Mouse (Mus musculus) lung, postnatal 25 days (tissue): ENCODE results near the gene Apip.

Source experiments
- DNase-seq: peaks from one replicate; pipeline ENCODE4 v3.0.0; 2022; ENCODE audit warnings: low spot score

Gene Apip

DNA sequence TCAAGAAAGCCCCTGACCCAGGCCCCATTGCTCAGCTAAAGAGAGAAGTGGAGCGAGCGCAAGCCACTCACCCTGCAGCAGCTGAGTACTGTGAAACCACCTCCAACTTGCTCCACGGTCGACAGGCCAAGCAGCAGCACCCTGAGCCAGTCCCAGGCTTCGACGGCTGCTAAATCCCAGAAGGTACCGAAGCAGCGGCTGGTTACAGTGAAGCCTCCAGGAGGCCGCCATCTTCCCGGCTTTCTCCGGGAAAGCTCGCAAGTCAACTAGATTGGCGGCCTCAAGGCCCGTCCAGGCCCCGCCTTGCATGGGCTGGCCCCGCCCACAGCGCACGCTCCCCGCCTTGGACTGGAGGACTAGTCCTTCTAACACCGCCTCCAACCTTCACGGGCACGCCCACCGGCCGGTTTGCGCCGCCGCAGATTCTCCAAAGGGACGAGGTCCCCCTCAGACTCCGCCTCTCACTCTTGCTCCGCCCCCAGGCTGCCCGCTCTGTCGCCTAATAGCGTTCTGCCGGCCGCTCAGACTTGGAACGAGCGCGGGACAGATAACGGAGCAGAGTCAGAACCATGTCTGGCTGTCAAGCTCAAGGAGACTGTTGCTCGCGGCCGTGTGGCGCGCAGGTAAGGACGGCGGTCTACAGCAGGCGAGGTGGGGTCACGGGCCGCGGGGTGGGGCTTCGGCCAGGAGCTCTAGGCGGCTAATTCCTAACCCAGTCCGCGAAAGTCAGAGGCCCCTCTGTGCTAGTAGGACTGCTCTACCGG lies at the start of gene Apip, which contains the start of gene Pdhx:
Gene Apip, plus strand, starts transcription at position 457 of the 764 bp plus-strand sequence.
Gene Pdhx, minus strand, starts transcription at position 295 of the 764 bp plus-strand sequence.
- DNase-seq, result peak; percentile 100

DNA sequence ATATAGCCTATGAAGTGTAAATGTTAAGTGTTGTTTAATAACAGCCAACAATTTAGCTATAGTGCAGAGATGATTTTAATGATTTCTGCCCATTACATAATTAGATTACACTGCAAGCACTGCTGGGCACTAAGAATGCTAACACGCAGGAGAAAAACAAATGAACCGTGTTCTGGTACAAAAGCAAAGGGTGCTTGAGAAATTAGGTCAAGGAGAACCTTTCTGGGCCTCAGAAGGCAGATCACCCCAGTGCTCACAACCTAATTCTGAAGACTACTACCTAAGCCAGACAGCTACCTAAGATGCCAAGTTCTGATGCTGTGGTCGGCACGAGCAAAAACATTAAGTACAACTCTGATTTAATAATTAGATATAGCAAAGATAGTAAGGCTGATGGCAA lies 35.6 kb upstream of the Apip start:
- peak; percentile 57 for DNase-seq

GRCm38 (mm10) chr2:103040896-103041295 lies 32.6 kb upstream of the Apip start:
- DNase-seq, result no peak

DNA sequence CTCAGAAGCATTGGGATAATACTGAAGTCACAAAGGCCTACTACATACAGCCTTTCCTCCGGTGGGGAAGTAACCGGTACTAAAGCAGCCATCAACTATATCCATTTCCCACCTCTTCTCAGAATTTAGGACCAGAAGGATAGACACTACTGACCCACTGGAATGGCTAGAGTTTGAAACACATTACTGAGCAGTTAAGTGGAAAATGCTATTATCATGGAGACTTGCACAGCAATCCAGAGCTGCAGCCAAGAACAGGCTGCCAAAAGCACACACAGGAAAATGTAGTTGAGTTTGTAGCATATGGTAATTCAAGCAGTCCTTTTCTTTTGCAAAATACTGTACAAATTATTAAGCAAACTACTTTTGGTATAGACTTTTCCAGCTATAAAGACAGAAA lies 28.2 kb upstream of the Apip start:
- no peak for DNase-seq

GRCm38 (mm10) chr2:103051937-103052893 lies 21.3 kb upstream of the Apip start:
- no peak for DNase-seq

DNA sequence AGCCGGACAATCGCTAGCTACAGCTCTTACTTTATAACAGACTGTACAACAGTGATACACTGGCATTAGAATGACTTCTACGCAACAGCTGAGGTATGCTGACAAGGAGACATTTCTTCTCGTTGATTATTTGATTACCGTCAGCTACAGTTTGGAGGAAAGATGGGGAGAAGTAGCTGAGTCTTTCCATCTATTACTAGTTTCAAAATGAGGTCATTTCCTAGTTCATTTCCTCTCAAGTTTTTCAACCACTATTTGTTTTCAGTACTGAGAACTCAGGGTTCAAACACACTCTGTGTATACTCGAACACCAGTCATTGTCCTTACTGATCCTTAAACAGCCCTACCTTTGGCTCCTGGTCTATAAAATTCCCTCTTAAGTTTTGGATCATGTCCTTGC lies 17.7 kb upstream of the Apip start:
- no peak for DNase-seq

- DNase-seq, result peak; percentile 26
These were observed 15.2 kb upstream of the Apip start for GRCm38 (mm10) chr2:103058266-103058665.

DNA sequence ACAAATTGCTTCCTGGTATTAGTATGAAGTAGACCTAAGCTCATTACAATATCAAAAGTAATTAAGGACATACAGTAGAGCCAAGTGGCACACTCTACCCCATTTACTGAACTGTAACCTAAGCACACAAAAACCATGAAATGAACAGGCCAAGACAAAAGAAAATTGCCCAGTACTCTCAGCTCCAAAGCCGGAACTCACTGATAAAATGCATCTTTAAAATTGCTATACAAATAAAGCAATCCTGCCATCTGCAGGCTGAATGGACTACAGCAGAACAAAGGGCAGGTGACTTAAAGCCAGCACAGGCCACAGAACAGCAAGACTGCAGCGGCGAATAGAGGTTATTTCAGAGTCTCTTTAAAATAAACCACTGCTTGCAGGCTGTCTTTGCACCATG lies 10.6 kb upstream of the Apip start:
- DNase-seq, result peak; percentile 51

DNA sequence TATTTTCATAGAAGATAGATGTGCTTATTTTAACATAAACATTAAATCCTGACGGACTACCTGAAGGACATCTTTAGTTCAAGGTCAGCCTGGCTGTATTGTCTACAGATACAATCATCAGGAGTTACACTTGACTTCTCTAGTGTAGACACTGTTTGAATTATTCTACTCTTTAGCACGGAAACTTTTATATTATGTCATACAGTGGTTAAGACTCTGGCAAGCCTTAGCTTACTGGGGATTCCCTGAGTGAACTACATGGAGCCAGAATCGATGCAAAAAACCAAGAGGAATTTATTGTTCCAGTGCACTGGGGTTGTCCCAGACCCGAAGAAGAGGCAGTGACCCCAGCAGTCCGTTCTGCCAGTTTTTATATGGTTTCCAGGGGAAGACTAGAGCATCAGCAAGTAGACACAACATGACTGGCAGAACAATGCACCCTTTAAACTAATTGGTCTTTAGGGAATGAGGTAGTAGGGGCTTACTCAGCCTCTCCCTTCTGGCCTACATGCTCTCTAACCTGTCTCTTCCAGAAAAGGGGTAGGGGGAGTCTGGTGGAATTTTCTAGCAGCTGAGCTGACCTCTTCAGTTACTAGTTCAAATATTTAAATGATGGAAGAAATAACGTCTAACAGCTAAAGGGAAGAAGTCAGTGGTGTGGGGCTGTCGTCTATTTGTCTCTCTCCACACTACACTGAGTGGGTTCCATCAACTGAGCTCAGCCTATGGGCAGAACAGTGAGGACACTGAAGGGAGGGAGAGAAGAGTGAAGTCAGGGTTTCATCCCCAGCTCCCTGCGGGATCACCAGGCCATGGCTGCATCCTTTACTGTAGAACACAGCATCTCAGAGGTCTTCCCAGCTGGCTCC lies 6.6 kb upstream of the Apip start:
- DNase-seq, result no peak

- no peak for DNase-seq
These were observed 5.8 kb upstream of the Apip start for GRCm38 (mm10) chr2:103067552-103068207.

DNA sequence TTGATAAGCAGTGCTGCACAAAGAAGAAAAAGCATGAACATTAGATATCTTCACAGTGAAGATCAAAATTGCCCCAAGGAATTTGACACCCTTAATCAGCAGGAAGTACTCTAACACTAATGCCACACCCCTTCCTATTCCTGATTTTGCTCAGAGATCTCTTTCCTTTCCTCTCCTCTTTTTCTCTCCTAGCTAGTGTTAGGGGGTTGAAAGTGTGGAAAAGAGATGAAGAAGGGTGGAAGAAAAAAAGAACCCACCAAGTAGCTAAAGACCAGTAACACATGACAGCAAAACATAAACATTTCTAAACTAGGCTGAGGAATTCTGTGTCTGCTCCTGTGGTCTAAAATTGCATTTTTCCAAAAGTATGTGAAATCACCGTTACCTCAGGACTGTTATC lies 4.9 kb upstream of the Apip start:
- no peak for DNase-seq

DNA sequence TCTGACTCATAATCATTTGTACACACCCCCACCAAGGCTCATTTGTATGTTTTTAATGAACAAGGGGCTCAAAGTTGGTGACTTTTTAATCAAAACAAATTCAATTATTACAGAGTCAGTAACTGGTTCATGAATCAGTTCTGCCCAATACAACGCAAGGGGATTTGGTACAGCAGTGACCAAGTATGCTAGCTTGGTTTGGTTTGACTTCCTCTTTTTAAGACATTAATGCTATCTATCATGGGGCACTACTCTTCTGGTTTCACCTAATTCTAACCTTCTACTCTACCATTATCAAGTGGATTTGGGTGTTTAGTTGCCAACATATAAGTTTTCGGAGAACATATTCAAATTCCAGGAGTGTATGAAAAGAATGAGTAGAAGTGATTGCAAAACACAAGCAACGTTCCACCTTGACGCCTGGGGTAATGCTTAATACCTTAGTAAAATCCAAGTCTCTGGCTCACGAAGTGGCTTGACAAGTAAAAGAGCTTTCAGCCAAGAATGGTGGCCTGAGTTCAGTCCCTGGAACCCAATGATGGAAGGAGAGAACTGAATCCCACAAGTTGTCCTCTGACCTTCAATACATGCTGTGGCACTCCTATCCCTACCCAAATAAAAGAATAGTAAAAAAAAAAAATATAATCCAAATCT lies 3.6 kb upstream of the Apip start:
- DNase-seq, result no peak

DNA sequence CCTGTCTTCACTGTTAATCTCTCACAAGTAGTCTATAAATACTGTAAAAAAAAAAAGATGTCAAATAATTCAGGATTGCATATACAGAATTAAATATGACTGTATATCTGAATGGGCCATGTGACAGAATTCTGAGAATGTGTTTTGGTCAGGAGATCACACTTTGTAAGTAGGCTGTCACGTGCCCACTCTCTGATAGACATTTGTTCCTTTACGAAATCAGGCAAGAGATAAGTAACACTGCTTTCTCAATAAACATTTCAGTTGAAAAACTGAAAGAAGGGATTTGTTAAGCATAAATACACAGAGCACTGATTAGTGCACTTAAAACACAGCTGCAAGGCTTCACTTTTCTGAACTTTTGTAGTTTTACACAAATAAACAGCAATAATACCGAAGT lies 2.9 kb upstream of the Apip start:
- no peak for DNase-seq

DNA sequence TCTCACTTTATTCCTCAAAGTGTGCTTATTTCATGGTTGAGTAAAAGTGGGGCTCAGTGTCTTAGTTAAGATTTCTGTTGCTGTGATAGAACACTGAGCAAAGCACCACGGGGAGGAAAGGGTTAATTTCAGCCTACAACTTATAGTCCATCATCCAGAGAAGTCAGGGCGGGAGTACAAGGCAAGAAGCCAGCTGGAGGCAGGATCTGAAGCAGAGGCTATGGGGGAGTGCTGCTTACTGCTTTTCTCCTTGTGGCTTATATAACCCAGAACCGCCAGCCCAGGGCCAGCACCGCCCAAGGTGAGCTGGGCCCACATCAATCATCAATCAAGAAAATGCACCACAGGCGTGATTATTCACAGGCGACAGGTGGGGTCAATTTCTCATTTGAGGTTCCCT lies 7.6 kb downstream of the Apip start:
- DNase-seq, result no peak

GRCm38 (mm10) chr2:103081706-103082105 lies 8.2 kb downstream of the Apip start:
- DNase-seq, result no peak

DNA sequence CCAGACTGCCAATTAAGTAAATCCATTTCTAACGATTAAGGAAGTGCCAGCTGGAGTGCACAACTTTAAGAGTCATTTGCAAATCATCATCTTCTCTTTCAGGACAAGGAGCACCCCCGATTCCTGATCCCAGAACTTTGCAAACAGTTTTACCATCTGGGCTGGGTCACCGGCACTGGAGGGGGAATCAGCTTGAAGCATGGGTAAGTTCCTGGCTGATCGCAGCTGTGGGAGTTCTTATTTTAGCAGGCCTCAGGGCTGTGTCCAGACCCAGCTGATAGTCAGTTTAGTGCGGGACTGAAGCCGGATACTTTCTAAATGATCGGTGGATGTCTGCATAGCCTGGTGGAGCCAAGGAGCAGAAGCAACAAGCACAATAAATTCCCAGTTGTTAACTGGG lies 9.4 kb downstream of the Apip start:
- no peak for DNase-seq

DNA sequence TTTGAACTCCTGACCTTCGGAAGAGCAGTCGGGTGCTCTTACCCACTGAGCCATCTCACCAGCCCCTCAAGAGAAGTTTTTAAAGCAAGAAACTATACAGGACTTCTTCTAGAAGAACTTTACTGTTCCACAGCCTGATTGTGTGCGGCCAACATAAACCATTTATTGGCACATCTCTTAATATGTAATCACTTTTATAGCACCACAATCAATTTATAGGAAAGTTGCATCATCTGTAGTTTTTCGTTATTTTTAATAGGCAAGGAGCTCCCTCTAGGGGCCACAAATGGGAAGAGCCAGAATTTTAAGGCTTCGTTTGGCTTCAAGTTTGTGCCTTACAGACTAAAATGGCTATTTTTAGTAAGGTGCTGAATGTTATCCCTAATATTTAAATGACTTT lies 11.0 kb downstream of the Apip start:
- no peak for DNase-seq

GRCm38 (mm10) chr2:103085633-103086032 lies 12.2 kb downstream of the Apip start:
- no peak for DNase-seq

- DNase-seq, result peak; percentile 42
These were observed 13.0 kb downstream of the Apip start for GRCm38 (mm10) chr2:103086432-103086831.

- DNase-seq, result no peak
These were observed 14.6 kb downstream of the Apip start for GRCm38 (mm10) chr2:103088099-103088498.

DNA sequence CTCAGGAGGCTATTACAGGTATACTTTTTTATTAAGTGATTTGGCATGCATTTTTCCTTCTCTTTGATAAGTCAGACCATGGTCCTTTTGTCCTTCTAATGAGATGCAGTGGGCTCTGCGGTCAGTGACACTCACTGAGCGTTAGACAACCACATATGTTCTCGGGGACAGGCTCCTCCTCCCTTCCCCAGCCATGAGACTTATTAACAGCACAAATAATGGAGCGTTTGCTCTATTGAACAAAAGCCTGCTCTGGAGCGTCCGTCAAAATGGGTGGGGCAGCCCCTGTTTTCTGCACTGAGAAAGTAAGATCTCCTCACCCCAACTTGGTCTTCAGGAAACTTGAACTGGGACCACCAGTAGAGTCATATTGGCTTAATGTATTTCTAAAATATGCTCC lies 16.0 kb downstream of the Apip start:
- no peak for DNase-seq
